Mouse (Mus musculus) spleen, adult 2 months (tissue): ENCODE data around the gene Ptpre.

ENCODE experiments used
- CTCF ChIP-seq: fragments of 200-500 bp; IDR thresholded peaks from 2 replicates; pipeline ENCODE4 v1.5.1; 2011; ENCODE audit warnings: mild to moderate bottlenecking, inconsistent platforms; ENCODE audit not compliant: insufficient read depth, insufficient read length, insufficient replicate concordance; ENCODE audit errors: extremely low read depth
- POLR2A ChIP-seq: fragments of 200-500 bp; IDR thresholded peaks from 2 replicates; pipeline ENCODE4 v1.6.1; 2011; ENCODE audit warnings: low read depth, low read length, inconsistent platforms

- TF ChIP-seq CTCF = no peak
- TF ChIP-seq POLR2A = no peak
Measured at GRCm38 (mm10) chr7:135566013-135566412, 28.7 kb downstream of the Ptpre start.
